Mouse (Mus musculus) heart, postnatal 0 days (tissue): ENCODE data around the gene Snn. TPM values are rescaled to one million over a fixed set of nuclear protein-coding genes. Genes with fewer than 3 reads are reported as not detected.

Experiments used
- ATAC-seq: fragments of 200-750 bp; cut with Nextera tagmentation; 2 replicates; pipeline ENCODE4 v1.8.0; 2017; ENCODE audit warnings: low read depth, moderate number of reproducible peaks, moderate library complexity; ENCODE audit not compliant: insufficient read depth
- DNase-seq: peaks from one replicate; pipeline ENCODE4 v3.0.0-alpha.2; 2016; ENCODE audit warnings: low spot score
- H3K27ac ChIP-seq: fragments of 300-500 bp; sonication (generic); 2 replicates; pipeline ENCODE4 v1.5.1; 2014; ENCODE audit warnings: low read depth, mild to moderate bottlenecking
- H3K27me3 ChIP-seq: fragments of 300-500 bp; sonication (generic); 2 replicates; pipeline ENCODE4 v1.6.1; 2014; ENCODE audit warnings: low read length, mixed read lengths; ENCODE audit not compliant: control insufficient read depth, insufficient read depth
- H3K36me3 ChIP-seq: fragments of 300-500 bp; sonication (generic); replicated peaks from 2 replicates; pipeline ENCODE4 v1.6.1; 2014; ENCODE audit warnings: low read length, mixed read lengths; ENCODE audit not compliant: control insufficient read depth, insufficient read depth
- H3K4me1 ChIP-seq: fragments of 300-500 bp; sonication (generic); 2 replicates; pipeline ENCODE4 v1.6.1; 2014; ENCODE audit warnings: antibody characterized with exemption; ENCODE audit not compliant: control insufficient read depth, insufficient read depth
- H3K4me2 ChIP-seq: fragments of 300-500 bp; sonication (generic); 2 replicates; pipeline ENCODE4 v1.6.1; 2014; ENCODE audit warnings: low read depth, mild to moderate bottlenecking, low read length, moderate library complexity
- H3K4me3 ChIP-seq: fragments of 300-500 bp; sonication (generic); 2 replicates; pipeline ENCODE4 v1.5.1; 2014; ENCODE audit warnings: low read depth, low read length
- H3K9ac ChIP-seq: fragments of 300-500 bp; sonication (generic); replicated peaks from 2 replicates; pipeline ENCODE4 v1.6.1; 2014; ENCODE audit warnings: low read depth, low read length, mixed read lengths
- H3K9me3 ChIP-seq: fragments of 300-500 bp; sonication (generic); replicated peaks from 2 replicates; pipeline ENCODE4 v1.6.1; 2016; ENCODE audit warnings: low read length; ENCODE audit not compliant: control insufficient read depth
- CTCF ChIP-seq: IDR thresholded peaks from 2 replicates; pipeline ENCODE4 v1.5.1; 2016; ENCODE audit warnings: antibody characterized with exemption, control low read depth, low read depth
- EP300 ChIP-seq: IDR thresholded peaks from 2 replicates; pipeline ENCODE4 v1.6.1; 2016; ENCODE audit warnings: antibody characterized with exemption, low read depth
- WGBS: fragments of 180-500 bp; shearing (Covaris S2); extraction: QIAGEN DNeasy Blood & Tissue Kit; methylation state at CpG from one replicate; pipeline ENCODE4 v1.1.7; 2014; 5-methylcytosine and 5-hydroxymethylcytosine counted together
- polyA plus RNA-seq: library from polyadenylated mRNA; unstranded; fragments of >200 nt; fragmentation: Nextera tagmentation; extraction: Ambion mirVana; gene quantifications from 2 replicates; pipeline ENCODE4 v1.2.1, GENCODE M21; 2015
- total RNA-seq: library from RNA; depleted of rRNA; stranded (reverse); fragments of >200 nt; gene quantifications from 2 replicates; pipeline ENCODE4 v1.2.3, GENCODE M21; 2014; ENCODE audit warnings: low replicate concordance

The Snn gene
- total and polyA plus RNA-seq, 2 experiments from 2014 or later = 32.0 to 91.9 TPM

DNA sequence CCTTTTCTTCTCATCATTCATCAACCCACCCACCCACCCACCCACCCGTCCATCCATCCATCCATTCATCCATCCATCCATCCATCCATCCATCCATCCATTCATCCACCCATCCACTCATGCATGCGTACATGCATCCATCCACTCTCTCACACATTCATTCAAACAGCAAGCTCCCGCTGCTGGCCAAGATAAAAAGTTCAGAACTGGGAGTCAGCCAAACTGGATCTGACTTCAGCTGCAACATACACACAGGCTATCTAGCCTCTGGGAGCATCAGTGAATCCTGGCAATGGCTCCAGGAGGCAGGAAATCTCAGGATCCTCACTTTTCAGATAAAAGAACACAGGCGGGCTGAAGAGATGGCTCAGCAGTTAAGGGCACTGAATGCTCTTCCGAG, 37.1 kb upstream of the Snn start:
- no peaks in the 10 kb centered on the region for H3K4me1 ChIP-seq
- no peak overlapping the region for H3K4me2 ChIP-seq
- H3K27ac ChIP-seq = no peak overlapping the region
- H3K27me3 ChIP-seq = no peaks in the 10 kb centered on the region
- no peaks in the 10 kb centered on the region for H3K9me3 ChIP-seq
- H3K9ac ChIP-seq = no peak overlapping the region
- TF ChIP-seq CTCF = peak; percentile 23
- TF ChIP-seq EP300 = no peak
- H3K36me3 ChIP-seq = no peaks in the 10 kb centered on the region
- DNase-seq (no peak), ATAC-seq (no peak)
- WGBS = 53% methylated on average over 5 of the region's 5 CpGs
- no peak overlapping the region for H3K4me3 ChIP-seq

DNA sequence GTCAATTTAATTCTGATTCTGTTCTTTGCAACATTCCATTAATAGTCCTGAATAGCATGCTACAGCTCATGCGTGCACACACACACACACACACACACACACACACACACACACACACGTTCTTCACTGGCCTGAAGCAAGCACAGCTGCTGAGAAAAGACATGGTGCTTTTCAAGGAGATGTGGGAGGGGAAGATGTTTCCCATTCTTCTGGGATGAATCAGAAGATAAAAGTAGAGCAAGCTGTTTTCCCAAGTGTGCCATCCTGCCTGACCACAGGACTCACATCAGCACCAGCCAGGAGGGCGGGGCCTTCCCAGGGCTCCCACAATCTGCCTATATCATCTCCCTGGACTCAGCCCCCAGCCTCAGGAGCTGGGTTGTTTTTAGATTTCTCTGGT, 35.9 kb upstream of the Snn start:
- no peak for DNase-seq

DNA sequence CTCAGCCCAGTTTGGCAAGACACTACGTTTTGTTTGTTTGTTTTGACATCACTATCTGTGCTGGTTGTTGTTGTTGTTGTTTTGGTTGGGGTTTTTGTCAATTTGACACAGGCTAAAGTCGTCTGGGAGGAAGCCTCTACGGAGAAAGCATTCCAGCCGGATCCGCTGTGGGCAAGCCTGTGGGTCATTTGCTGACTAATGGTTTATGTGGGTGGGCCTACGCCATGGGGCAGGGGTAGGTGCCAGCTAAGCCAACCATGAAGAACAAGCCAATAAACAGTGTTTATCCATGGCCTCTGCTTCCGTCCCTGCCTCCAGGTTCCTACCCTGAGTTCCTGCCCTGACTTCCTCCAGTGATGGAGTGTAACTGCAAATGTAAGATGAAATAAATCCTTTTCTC, 32.5 kb upstream of the Snn start:
- Histone ChIP-seq H3K36me3 (no peaks in the 10 kb centered on the region), H3K4me1 (no peaks in the 10 kb centered on the region), H3K9me3 (no peaks in the 10 kb centered on the region), H3K9ac (no peak overlapping the region), H3K4me2 (no peak overlapping the region), H3K27me3 (no peaks in the 10 kb centered on the region), H3K4me3 (no peak overlapping the region), H3K27ac (no peak overlapping the region)
- ATAC-seq (no peak; the same call in 1 of the 2 replicates), DNase-seq (no peak)
- TF ChIP-seq EP300 (no peak), CTCF (no peak)
- 81% methylated on average over 7 of the region's 7 CpGs for WGBS

More for the DNA sequence above, 35.9 kb upstream of the Snn start:
- no peak overlapping the region for H3K27ac ChIP-seq
- no peak overlapping the region for H3K4me2 ChIP-seq
- no peak overlapping the region for H3K9ac ChIP-seq
- no peak for TF ChIP-seq EP300
- TF ChIP-seq CTCF = no peak
- no peaks in the 10 kb centered on the region for H3K9me3 ChIP-seq
- no peaks in the 10 kb centered on the region for H3K27me3 ChIP-seq
- no peaks in the 10 kb centered on the region for H3K4me1 ChIP-seq
- no peaks in the 10 kb centered on the region for H3K36me3 ChIP-seq
- ATAC-seq = 0 out of 2 replicates have a peak, but pooled peaks have one; percentile 10
- no peak overlapping the region for H3K4me3 ChIP-seq
- WGBS = 54% methylated on average over 3 of the region's 3 CpGs

DNA sequence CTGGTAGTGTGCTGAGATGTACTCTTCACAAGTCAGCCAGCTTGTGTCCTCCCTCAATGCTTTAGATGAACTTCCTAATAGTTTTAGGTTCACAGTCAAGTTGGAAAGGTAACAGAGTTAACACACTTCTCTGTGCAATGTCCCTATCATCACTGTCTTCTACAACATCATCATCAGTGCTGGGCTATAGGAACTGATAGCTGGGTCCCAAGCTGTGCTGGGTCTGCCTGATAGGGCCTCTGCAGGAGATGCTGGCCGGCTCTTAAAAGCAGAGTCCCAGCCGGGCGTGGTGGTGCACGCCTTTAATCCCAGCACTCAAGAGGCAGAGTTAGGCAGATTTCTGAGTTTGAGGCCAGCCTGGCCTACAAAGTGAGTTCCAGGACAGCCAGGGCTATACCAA, 29.9 kb upstream of the Snn start:
- WGBS = 68% methylated on average over 4 of the region's 4 CpGs
- H3K36me3 ChIP-seq = no peaks in the 10 kb centered on the region
- H3K4me3 ChIP-seq = no peak overlapping the region
- H3K27ac ChIP-seq = no peak overlapping the region
- no peak overlapping the region for H3K9ac ChIP-seq
- 0 out of 2 replicates have a peak, but pooled peaks cover 2% of the 10 kb centered on the region for H3K27me3 ChIP-seq
- H3K4me1 ChIP-seq = no peaks in the 10 kb centered on the region
- ATAC-seq (no peak), DNase-seq (no peak)
- TF ChIP-seq CTCF (no peak), EP300 (no peak)
- H3K4me2 ChIP-seq = no peak overlapping the region
- no peaks in the 10 kb centered on the region for H3K9me3 ChIP-seq

DNA sequence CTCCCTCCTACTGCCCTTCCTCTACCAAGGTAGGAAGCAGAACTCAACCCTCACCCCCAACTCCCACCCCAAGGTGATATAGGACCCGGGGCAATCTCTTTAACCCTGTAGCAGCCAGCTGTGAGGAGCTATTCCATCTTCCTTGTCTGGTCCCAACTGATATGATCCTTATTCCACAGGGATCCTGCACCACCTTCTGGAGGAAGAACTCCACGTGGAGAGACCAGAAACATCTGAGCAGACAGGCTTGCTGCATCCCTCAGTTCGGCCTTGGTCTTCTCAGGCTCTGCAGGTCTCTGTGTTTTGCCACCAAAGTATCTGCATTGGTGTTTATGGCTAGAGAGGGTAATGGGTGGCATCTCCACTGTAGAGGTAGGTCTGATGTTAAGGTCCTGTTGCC, 29.4 kb upstream of the Snn start:
- 39% methylated on average over 3 of the region's 3 CpGs for WGBS
- Histone ChIP-seq H3K9ac (no peak overlapping the region), H3K27me3 (0 out of 2 replicates have a peak, but pooled peaks cover 3% of the 10 kb centered on the region), H3K36me3 (no peaks in the 10 kb centered on the region), H3K27ac (no peak overlapping the region), H3K4me2 (no peak overlapping the region), H3K4me3 (no peak overlapping the region), H3K4me1 (no peaks in the 10 kb centered on the region), H3K9me3 (no peaks in the 10 kb centered on the region)
- ATAC-seq (no peak), DNase-seq (no peak)
- TF ChIP-seq EP300 (no peak), CTCF (peak; percentile 44)

DNA sequence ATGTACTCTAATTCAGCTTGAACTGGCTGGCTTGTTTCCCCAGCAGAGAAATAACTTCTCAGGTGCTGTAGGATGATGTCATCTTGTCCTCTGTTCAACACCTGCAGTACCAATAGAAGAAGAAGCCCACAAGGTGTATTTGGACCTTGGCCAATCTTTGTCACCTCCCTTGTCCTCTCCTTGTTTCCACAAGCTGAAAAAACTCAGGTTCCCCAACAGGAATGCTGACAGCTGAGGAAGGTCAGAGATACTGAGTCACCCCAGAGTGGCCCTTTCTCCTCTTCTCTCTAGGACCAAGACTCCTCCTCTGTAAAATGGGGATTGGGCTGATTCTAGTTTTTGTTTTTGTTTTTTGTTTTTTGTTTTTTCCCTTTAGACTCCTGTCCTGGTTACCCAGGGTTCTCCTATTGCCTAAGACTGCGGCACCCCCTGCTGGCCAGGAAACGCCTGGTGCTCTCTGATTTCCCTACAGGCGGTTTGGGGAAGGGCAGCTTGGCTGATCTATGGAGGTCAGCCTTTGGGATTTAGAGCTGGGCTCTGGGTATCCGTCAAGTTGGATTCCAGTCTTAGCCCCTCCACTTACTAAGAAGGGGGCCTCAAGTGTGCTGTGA, 26.4 kb upstream of the Snn start:
- no peak overlapping the region for H3K4me3 ChIP-seq
- no peak overlapping the region for H3K9ac ChIP-seq
- ATAC-seq = peak; percentile 78
- H3K27me3 ChIP-seq = 0 out of 2 replicates have a peak, but pooled peaks cover 6% of the 10 kb centered on the region
- 1% methylated on average over 4 of the region's 4 CpGs for WGBS
- no peaks in the 10 kb centered on the region for H3K4me1 ChIP-seq
- no peaks in the 10 kb centered on the region for H3K9me3 ChIP-seq
- TF ChIP-seq EP300 = no peak
- peak; percentile 100 for TF ChIP-seq CTCF
- H3K36me3 ChIP-seq = no peaks in the 10 kb centered on the region
- H3K4me2 ChIP-seq = no peak overlapping the region
- no peak overlapping the region for H3K27ac ChIP-seq
- DNase-seq = peak; percentile 87
